Mouse (Mus musculus): ENCODE results near the gene Fyttd1. TPM values are rescaled to one million over a fixed set of nuclear protein-coding genes. Genes with fewer than 3 reads are reported as not detected.

Gene Fyttd1
- total and polyA plus RNA-seq, 2 experiments from 2014 or later, result 121 to 129 TPM

GRCm38 (mm10) chr16:32956889-32957288 is 79.6 kb downstream of the Fyttd1 start:
- Histone ChIP-seq H3K9me3 (ENCODE audit: low read length) (no peaks in the 10 kb centered on the region), H3K27me3 (ENCODE audit: insufficient read depth, low read length) (no peaks in the 10 kb centered on the region), H3K27ac (ENCODE audit: low read depth, low read length) (no peak overlapping the region), H3K4me3 (ENCODE audit: low read depth, low read length) (no peak overlapping the region), H3K36me3 (ENCODE audit: insufficient read depth) (peaks cover 22% of the 10 kb centered on the region), H3K4me2 (ENCODE audit: low read depth) (no peak overlapping the region), H3K9ac (no peak overlapping the region), H3K4me1 (ENCODE audit: insufficient read depth) (no peaks in the 10 kb centered on the region)
- TF ChIP-seq CTCF (IDR thresholded peaks at IDR 0.05; ENCODE audit: low read depth), result no peak
- ATAC-seq (no peak), DNase-seq (no peak)
- 78% methylated on average over 5 of the region's 5 CpGs for WGBS

Other genes with a start within 250 kb of the Fyttd1 start
- 48.4 and 55.3 TPM in 2 replicates for gene Tnk2, start 233.6 kb upstream of the Fyttd1 start, total RNA-seq (2014; rRNA removed)
- gene Tnk2, start 233.6 kb upstream of the Fyttd1 start, polyA plus RNA-seq (2015; fragmentation: Nextera tagmentation; extraction: Ambion mirVana), result 10.3 and 13.2 TPM in 2 replicates
- gene Muc4, start 141.6 kb upstream of the Fyttd1 start, total RNA-seq (2014; rRNA removed), result not detected in 2 replicates
- gene Muc4, start 141.6 kb upstream of the Fyttd1 start, polyA plus RNA-seq (2015; fragmentation: Nextera tagmentation; extraction: Ambion mirVana), result not detected in 2 replicates
- not detected in 2 replicates for gene Muc20, start 80.1 kb upstream of the Fyttd1 start, total RNA-seq (2014; rRNA removed)
- not detected in 2 replicates for gene Muc20, start 80.1 kb upstream of the Fyttd1 start, polyA plus RNA-seq (2015; fragmentation: Nextera tagmentation; extraction: Ambion mirVana)
- not detected in 2 replicates for gene Smbd1, start 67.0 kb upstream of the Fyttd1 start, total RNA-seq (2014; rRNA removed)
- gene Smbd1, start 67.0 kb upstream of the Fyttd1 start, polyA plus RNA-seq (2015; fragmentation: Nextera tagmentation; extraction: Ambion mirVana), result not detected in 2 replicates
- 70.9 and 81.0 TPM in 2 replicates for gene Rubcn, start 266 bp downstream of the Fyttd1 start, total RNA-seq (2014; rRNA removed)
- gene Rubcn, start 266 bp downstream of the Fyttd1 start, polyA plus RNA-seq (2015; fragmentation: Nextera tagmentation; extraction: Ambion mirVana), result 20.2 and 25.7 TPM in 2 replicates
- 41.5 and 50.3 TPM in 2 replicates for gene Lrch3, start 36.6 kb downstream of the Fyttd1 start, total RNA-seq (2014; rRNA removed)
- gene Lrch3, start 36.6 kb downstream of the Fyttd1 start, polyA plus RNA-seq (2015; fragmentation: Nextera tagmentation; extraction: Ambion mirVana), result 10.6 and 19.6 TPM in 2 replicates
- gene Iqcg, start 178.7 kb downstream of the Fyttd1 start, total RNA-seq (2014; rRNA removed), result 4.6 and 8.3 TPM in 2 replicates
- gene Iqcg, start 178.7 kb downstream of the Fyttd1 start, polyA plus RNA-seq (2015; fragmentation: Nextera tagmentation; extraction: Ambion mirVana), result 3.3 and 6.0 TPM in 2 replicates
- gene Rpl35a, start 179.0 kb downstream of the Fyttd1 start, total RNA-seq (2014; rRNA removed), result 721 and 854 TPM in 2 replicates
- gene Rpl35a, start 179.0 kb downstream of the Fyttd1 start, polyA plus RNA-seq (2015; fragmentation: Nextera tagmentation; extraction: Ambion mirVana), result 482 and 654 TPM in 2 replicates
- gene Lmln, start 185.0 kb downstream of the Fyttd1 start, total RNA-seq (2014; rRNA removed), result 7.3 and 16.6 TPM in 2 replicates
- 0.87 and 3.0 TPM in 2 replicates for gene Lmln, start 185.0 kb downstream of the Fyttd1 start, polyA plus RNA-seq (2015; fragmentation: Nextera tagmentation; extraction: Ambion mirVana)

All from forebrain, postnatal 0 days (tissue).